Mouse (Mus musculus) erythroid progenitor cell, adult 5-6 weeks (primary cell): ENCODE data around the gene Fam166a. TPM values are rescaled to one million over a fixed set of nuclear protein-coding genes. Genes with fewer than 3 reads are reported as not detected.

Source experiments
- ATAC-seq: replicated peaks from 2 replicates; pipeline ENCODE4 v1.8.0; 2016; ENCODE audit warnings: moderate number of reproducible peaks, mild to moderate bottlenecking, moderate TSS enrichment, inconsistent platforms; ENCODE audit not compliant: poor library complexity, low FRiP score, severe bottlenecking
- total RNA-seq, 2 experiments: library from RNA; stranded (forward) in 1 of 2; stranded (reverse) in 1 of 2; fragments of 150-400 nt in 1 of 2; fragments of 186-747, 209-891 nt in 1 of 2; gene quantifications; 2 replicates each; pipeline versions ENCODE4 v1.2.3 to v1.2.4; 2015 to 2017; ENCODE audit warnings: low replicate concordance in 2 of 2

The Fam166a gene
- total RNA-seq, 2 experiments from 2014 or later, result not detected

GRCm38 (mm10) chr2:25214444-25214843 lies 4.1 kb upstream of the Fam166a start, which contains the start of gene Stpg3:
Gene Stpg3, minus strand, starts transcription at chr2:25214637.
- no peak for ATAC-seq

- ATAC-seq, result no peak
Measured at GRCm38 (mm10) chr2:25217666-25218065, 879 bp upstream of the Fam166a start.

- no peak for ATAC-seq
Measured at GRCm38 (mm10) chr2:25221331-25221772, 2.8 kb downstream of the Fam166a start.

GRCm38 (mm10) chr2:25223681-25224491 lies 5.3 kb downstream of the Fam166a start:
- ATAC-seq, result peak; percentile 65

GRCm38 (mm10) chr2:25224492-25224765 lies 5.9 kb downstream of the Fam166a start, which contains the start of gene Tubb4b:
Gene Tubb4b, minus strand, starts transcription at chr2:25224702.
- no peak for ATAC-seq

GRCm38 (mm10) chr2:25224766-25225752 lies 6.5 kb downstream of the Fam166a start:
- ATAC-seq, result peak; percentile 74

GRCm38 (mm10) chr2:25225811-25226379 lies 7.3 kb downstream of the Fam166a start:
- no peak for ATAC-seq

GRCm38 (mm10) chr2:25226864-25227263 lies 8.3 kb downstream of the Fam166a start:
- no peak for ATAC-seq

- no peak for ATAC-seq
Measured at GRCm38 (mm10) chr2:25227406-25227805, 8.9 kb downstream of the Fam166a start.

- ATAC-seq, result peak; percentile 53
Measured at GRCm38 (mm10) chr2:25228431-25228889, 9.9 kb downstream of the Fam166a start.

- ATAC-seq, result no peak
Measured at GRCm38 (mm10) chr2:25228995-25229530, 10.5 kb downstream of the Fam166a start.

GRCm38 (mm10) chr2:25229582-25229981 lies 11.0 kb downstream of the Fam166a start:
- no peak for ATAC-seq

GRCm38 (mm10) chr2:25230581-25230980 lies 12.0 kb downstream of the Fam166a start:
- ATAC-seq, result no peak

- no peak for ATAC-seq
Measured at GRCm38 (mm10) chr2:25231038-25231437, 12.5 kb downstream of the Fam166a start.

GRCm38 (mm10) chr2:25233421-25233820 lies 14.9 kb downstream of the Fam166a start:
- ATAC-seq, result no peak

GRCm38 (mm10) chr2:25234050-25234449 lies 15.5 kb downstream of the Fam166a start, which contains the start of gene Slc34a3:
Gene Slc34a3, minus strand, starts transcription at chr2:25234364.
- no peak for ATAC-seq

- no peak for ATAC-seq
Measured at GRCm38 (mm10) chr2:25234551-25235220, 16.1 kb downstream of the Fam166a start.

- no peak for ATAC-seq
Measured at GRCm38 (mm10) chr2:25236614-25237013, 18.1 kb downstream of the Fam166a start, which contains the start of gene Rnf224. Gene Rnf224, minus strand, starts transcription at chr2:25236787.

- no peak for ATAC-seq
Measured at GRCm38 (mm10) chr2:25237522-25237921, 19.0 kb downstream of the Fam166a start.
